Mouse (Mus musculus) small intestine, adult 2 months (tissue): ENCODE results near the gene Narfl.

Experiments used
- CTCF ChIP-seq: fragments of 200-500 bp; IDR thresholded peaks from 2 replicates; pipeline ENCODE4 v1.5.1; 2012; ENCODE audit warnings: low read depth, mild to moderate bottlenecking, control low read depth, inconsistent platforms, low read length, moderate library complexity, mixed read lengths; ENCODE audit not compliant: insufficient replicate concordance, insufficient read length; ENCODE audit errors: extremely low read depth
- POLR2A ChIP-seq: fragments of 200-500 bp; IDR thresholded peaks from 2 replicates; pipeline ENCODE4 v1.6.1; 2012; ENCODE audit warnings: low read depth, mild to moderate bottlenecking, control low read depth, inconsistent platforms, low read length, moderate library complexity

DNA sequence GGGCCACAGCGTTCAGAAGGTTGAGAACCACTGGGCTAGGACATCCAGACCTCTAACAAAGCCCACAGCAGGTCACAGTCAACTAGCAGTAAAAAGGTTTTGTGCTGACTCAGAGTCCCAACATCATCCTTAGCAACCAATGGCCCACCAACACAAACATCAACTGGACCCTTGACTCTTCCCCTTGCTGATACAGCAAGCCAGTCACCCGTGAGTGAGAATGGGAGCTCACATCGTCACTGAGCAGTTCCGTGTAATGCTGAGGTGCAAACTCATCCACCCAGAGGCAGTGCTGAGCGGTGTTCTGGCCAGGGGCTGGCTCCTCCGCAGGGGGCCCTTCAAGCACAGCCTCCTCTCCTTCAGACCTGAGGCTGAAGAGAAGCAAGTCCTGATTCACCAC, 48.3 kb upstream of the Narfl start:
- TF ChIP-seq CTCF (no peak), POLR2A (no peak)
